Mouse (Mus musculus): ENCODE measurements around the gene Itgae. TPM values are rescaled to one million over a fixed set of nuclear protein-coding genes. Genes with fewer than 3 reads are reported as not detected.

The Itgae gene
- 0.37 and 0.42 TPM in 2 replicates for polyA plus RNA-seq (2015; fragmentation: Nextera tagmentation; extraction: Ambion mirVana)

DNA sequence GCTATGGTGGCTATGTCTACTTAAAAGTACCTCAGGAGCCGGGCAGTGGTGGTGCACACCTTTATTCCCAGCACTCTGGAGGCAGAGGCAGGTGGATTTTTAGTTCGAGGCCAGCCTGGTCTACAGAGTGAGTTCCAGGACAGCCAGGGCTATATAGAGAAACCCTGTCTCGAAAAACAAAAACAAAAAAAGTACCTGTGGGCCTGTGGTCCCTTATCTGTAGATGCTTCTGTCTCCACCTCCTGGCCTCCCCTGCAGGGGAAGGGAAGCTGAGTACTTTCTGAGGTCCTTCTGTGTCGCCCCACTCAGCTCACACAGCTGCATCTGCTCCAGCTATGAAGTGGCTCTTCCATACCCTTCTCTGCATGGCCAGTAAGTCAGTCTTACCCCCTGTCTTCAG is at the start of gene Itgae:
Gene Itgae (plus strand): TSS at position 301 of the 400 bp plus-strand sequence.
- 82% methylated on average over 4 of the region's 4 CpGs for WGBS
- Histone ChIP-seq H3K4me3 (replicated peaks) (no peak within 1 kb of the TSS), H3K27me3 (no peaks in the 10 kb centered on the region), H3K9me3 (replicated peaks) (no peaks in the 10 kb centered on the region), H3K36me3 (no peaks in the 10 kb centered on the region), H3K9ac (no peak within 1 kb of the TSS), H3K4me2 (no peak within 1 kb of the TSS), H3K4me1 (peaks cover 3% of the 10 kb centered on the region; the same call in 1 of the 2 replicates), H3K27ac (no peak within 1 kb of the TSS)
- no peak for ATAC-seq (replicated peaks; ENCODE audit: low FRiP score)

DNA sequence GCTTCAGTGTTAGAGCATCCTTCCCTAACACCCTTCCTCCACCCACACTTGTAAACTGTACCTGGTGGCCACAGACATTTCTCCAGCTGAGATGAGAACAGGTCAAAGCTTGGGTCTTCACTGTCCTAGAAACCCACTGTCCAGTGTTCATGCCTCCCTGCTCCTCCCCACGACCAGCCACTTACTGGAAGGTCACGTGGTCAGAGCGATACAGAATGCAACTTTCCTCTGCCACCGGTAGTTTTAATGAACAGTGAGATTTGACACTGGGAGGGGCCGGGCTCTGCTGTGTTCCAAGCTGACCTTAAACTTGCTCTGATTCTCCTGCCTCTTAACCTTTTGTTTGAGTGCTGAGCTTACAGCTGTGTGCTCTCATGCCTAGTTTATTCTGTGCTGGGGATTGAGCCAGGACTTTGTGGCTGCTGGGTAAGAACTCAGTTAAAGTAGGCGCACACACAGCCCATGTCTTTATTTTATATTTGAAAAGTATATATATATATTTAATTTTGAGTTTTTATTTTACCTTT is 46.1 kb upstream of the Itgae start:
- no peak overlapping the region for H3K4me2 ChIP-seq
- ATAC-seq (replicated peaks; ENCODE audit: low FRiP score) = no peak
- H3K4me1 ChIP-seq = peaks cover 22% of the 10 kb centered on the region
- no peak overlapping the region for H3K9ac ChIP-seq
- no peaks in the 10 kb centered on the region for H3K9me3 ChIP-seq (replicated peaks)
- H3K36me3 ChIP-seq = no peaks in the 10 kb centered on the region
- H3K4me3 ChIP-seq (replicated peaks) = no peak overlapping the region
- 26% methylated on average over 6 of the region's 6 CpGs for WGBS
- 0 out of 2 replicates have a peak overlapping the region, but pooled peaks have one; percentile 33 for H3K27ac ChIP-seq
- no peaks in the 10 kb centered on the region for H3K27me3 ChIP-seq

DNA sequence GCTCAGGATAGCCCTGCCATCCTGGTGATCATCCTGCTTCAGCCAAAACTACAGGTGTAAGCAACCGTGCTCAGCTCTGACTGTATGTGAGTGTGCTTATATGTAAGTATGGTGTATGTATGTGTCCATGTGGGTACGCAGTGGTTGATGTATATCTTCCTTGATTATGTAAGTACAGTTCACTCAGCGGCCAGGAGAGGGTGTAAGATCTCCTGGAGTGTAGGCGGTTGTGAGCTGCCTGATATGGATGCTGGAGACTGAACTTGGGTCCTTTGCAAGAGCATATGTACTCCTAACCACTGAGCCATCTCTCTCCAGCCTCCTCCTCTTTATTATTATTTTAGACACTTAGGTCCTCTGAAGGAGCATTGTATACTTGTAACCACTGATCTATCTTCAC is 45.6 kb upstream of the Itgae start:
- no peak overlapping the region for H3K4me2 ChIP-seq
- H3K27me3 ChIP-seq = no peaks in the 10 kb centered on the region
- ATAC-seq (replicated peaks; ENCODE audit: low FRiP score) = no peak
- no peak overlapping the region for H3K27ac ChIP-seq
- no peaks in the 10 kb centered on the region for H3K9me3 ChIP-seq (replicated peaks)
- H3K9ac ChIP-seq = no peak overlapping the region
- 77% methylated on average over 4 of the region's 4 CpGs for WGBS
- peaks cover under 1% of the 10 kb centered on the region; the same call in 1 of the 2 replicates for H3K36me3 ChIP-seq
- H3K4me3 ChIP-seq (replicated peaks) = no peak overlapping the region
- H3K4me1 ChIP-seq = peaks cover 26% of the 10 kb centered on the region

DNA sequence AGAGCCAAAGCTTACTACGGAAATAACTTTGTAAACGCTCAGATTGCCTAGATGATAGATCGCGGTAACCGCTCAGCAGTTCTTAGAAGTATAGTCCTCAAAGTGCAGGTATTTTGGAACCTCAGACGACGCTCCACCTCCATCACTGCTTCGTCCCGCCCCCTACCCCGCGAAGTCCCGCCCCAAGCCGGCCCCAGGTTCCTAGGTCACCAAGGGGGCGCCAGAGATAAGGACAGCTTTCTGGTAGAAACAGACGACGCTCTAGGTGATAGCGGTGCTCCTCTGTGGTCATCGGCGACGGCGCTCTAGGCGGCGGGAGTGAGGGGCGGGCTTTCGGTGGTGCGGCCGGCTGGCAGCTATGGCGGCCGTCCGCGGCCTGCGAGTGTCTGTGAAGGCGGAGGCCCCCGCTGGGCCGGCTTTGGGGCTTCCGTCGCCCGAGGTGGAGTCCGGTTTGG is 42.8 kb upstream of the Itgae start, which contains the start of gene Ncbp3:
Gene Ncbp3 (plus strand): TSS at position 242 of the 455 bp plus-strand sequence.
- ATAC-seq (replicated peaks; ENCODE audit: low FRiP score) = peak; percentile 96
- no peaks in the 10 kb centered on the region for H3K27me3 ChIP-seq
- under 1% methylated on average over 39 of the region's 39 CpGs for WGBS

DNA sequence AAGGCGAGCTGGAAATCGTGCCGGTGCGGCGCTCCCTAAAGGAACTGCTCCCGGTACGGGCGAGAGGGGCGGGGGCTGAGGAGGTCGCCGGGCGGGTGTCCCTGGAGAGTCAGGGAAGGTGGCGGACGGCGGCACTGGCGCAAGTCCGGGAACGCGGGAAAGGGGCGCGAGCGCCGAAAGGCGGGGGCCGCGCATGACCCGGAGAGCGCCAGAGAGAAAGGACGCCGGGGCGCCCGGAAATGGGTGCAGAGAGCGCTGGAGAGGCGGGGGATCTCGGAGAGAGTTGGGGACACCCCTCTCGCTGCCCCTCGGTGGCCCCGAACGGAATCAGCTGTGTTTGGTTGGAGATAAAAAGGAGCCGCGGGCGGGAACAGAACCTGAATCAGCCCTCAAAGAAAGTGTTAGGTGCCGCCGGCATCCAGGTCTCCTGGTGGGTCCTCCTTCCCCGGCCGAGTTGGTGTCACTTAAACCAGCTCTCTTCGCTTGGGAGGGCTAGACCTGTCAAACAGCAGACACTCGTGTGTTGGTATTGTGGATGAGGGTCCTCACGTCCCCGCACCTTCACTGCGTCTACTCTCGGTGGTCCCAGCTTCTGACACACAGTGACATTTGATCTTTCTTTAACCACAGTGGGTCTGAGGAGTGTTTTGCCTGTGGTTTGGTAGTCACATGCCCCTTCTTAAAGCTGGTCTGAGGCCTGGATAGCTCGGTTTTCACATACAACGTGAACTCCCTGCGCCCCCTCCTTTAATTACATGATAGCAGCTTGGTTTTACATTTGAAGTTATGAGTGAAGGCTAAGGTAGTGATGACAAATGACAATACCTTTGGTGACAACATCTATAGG is 42.1 kb upstream of the Itgae start:
- H3K9ac ChIP-seq = peak overlapping the region; percentile 89
- H3K4me1 ChIP-seq = peaks cover 26% of the 10 kb centered on the region
- H3K9me3 ChIP-seq (replicated peaks) = no peaks in the 10 kb centered on the region
- H3K27ac ChIP-seq = peak overlapping the region; percentile 94
- peak overlapping the region; percentile 78 for H3K4me3 ChIP-seq (replicated peaks)
- peaks cover 33% of the 10 kb centered on the region for H3K36me3 ChIP-seq
- peak; percentile 72 for ATAC-seq (replicated peaks; ENCODE audit: low FRiP score)
- H3K4me2 ChIP-seq = peak overlapping the region; percentile 74
- no peaks in the 10 kb centered on the region for H3K27me3 ChIP-seq
- 2% methylated on average over 53 of the region's 55 CpGs for WGBS

More for the DNA sequence above, 42.8 kb upstream of the Itgae start, which contains the start of gene Ncbp3:
- Histone ChIP-seq H3K36me3 (peaks cover 26% of the 10 kb centered on the region), H3K9ac (peak within 1 kb of the TSS; percentile 89), H3K9me3 (replicated peaks) (no peaks in the 10 kb centered on the region), H3K4me2 (peak within 1 kb of the TSS; percentile 74), H3K4me3 (replicated peaks) (peak within 1 kb of the TSS; percentile 78), H3K4me1 (peaks cover 26% of the 10 kb centered on the region), H3K27ac (peak within 1 kb of the TSS; percentile 94)

DNA sequence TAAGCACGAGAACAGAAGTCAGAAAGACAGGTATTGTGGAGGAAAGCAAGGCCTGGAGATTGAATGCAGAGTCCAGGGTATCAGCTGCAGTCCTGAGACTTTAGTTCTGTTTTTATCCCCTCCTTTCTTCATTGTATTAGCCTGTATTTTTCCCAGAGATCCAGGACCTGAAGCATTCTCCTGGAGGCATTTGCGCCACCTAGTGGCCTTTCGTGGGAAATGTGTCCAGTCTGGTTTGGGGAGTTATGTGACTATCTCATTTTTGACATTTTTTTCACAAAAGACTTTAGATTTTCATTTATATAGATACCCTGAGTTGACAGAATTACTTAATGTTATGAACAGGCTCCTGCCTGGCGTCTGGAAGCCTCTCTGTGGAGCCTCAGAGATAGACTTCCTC is 41.0 kb upstream of the Itgae start:
- peaks cover 19% of the 10 kb centered on the region for H3K4me1 ChIP-seq
- H3K9ac ChIP-seq = no peak overlapping the region
- H3K36me3 ChIP-seq = peaks cover 44% of the 10 kb centered on the region
- no peaks in the 10 kb centered on the region for H3K9me3 ChIP-seq (replicated peaks)
- peak overlapping the region; percentile 74 for H3K4me2 ChIP-seq
- ATAC-seq (replicated peaks; ENCODE audit: low FRiP score) = no peak
- H3K4me3 ChIP-seq (replicated peaks) = peak overlapping the region; percentile 78
- 8% methylated on average over 4 of the region's 4 CpGs for WGBS
- H3K27me3 ChIP-seq = no peaks in the 10 kb centered on the region
- no peak overlapping the region; the same call in 1 of the 2 replicates for H3K27ac ChIP-seq

DNA sequence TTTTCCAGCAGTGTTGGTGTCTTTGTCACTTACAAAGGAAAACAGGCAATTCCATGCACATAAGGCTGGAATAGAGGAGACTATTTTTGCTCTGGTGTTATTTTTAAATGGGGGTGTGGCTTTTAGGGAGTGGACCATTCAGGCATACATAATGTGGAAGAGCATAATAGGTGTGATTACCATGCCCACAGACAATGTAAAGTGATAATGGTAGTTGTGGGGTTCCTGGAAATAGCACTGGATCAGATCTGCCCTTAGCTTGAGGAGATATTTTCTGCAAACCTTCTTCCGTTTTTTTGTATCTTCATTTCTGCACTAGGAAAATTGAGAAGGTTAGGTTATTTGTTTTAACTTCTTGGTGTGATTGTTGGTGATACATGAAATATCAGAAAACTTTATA is 37.6 kb upstream of the Itgae start:
- H3K9me3 ChIP-seq (replicated peaks) = no peaks in the 10 kb centered on the region
- no peaks in the 10 kb centered on the region for H3K27me3 ChIP-seq
- no peak overlapping the region for H3K27ac ChIP-seq
- H3K9ac ChIP-seq = no peak overlapping the region
- ATAC-seq (replicated peaks; ENCODE audit: low FRiP score) = no peak
- H3K4me1 ChIP-seq = peaks cover 13% of the 10 kb centered on the region
- no peak overlapping the region for H3K4me2 ChIP-seq
- H3K4me3 ChIP-seq (replicated peaks) = no peak overlapping the region
- peaks cover 76% of the 10 kb centered on the region for H3K36me3 ChIP-seq
- WGBS = 88% methylated on average over 1 of the region's 1 CpGs

DNA sequence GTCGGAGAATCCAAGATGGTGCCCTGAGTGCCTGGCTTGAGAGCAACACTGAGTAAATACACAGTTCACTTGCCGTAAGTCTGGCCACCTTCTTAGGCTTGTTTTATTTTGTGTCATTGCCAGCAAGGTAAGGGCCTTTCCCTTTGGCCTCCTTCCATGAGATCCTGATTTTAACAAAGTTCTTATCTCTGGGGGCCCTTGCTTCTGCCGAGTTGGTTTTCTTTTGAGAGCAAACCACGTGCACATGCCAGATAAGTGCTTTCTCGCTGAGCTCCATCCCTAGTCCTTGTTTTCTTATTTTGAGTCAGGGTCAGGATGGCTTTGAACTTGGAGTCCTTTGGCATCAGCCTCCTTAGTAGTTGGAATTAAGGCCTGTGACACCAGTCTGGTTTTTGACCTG is 32.7 kb upstream of the Itgae start:
- H3K4me3 ChIP-seq (replicated peaks) = no peak overlapping the region
- H3K9ac ChIP-seq = no peak overlapping the region
- no peaks in the 10 kb centered on the region for H3K9me3 ChIP-seq (replicated peaks)
- H3K27me3 ChIP-seq = no peaks in the 10 kb centered on the region
- no peak overlapping the region for H3K4me2 ChIP-seq
- peaks cover 86% of the 10 kb centered on the region for H3K36me3 ChIP-seq
- no peak for ATAC-seq (replicated peaks; ENCODE audit: low FRiP score)
- 85% methylated on average over 5 of the region's 5 CpGs for WGBS
- H3K27ac ChIP-seq = no peak overlapping the region
- no peaks in the 10 kb centered on the region for H3K4me1 ChIP-seq

DNA sequence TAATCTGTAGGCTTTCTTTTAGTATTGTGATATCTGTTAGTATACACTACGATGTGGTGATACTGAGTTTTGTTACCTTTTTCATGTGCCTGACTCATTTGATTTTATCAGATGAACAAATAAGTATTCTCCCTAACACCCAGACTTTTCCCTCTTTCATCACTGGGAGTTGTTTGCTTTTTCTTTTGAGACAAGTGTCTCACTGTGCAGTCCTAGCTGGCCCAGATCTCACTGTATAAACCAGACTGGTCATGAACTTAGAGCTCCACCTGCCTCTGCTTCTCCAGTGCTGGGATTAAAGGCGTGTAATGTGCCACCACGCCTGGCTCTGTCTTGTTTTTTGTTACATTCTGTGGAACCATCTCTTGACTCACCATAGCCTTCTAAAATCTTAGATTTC is 30.8 kb upstream of the Itgae start:
- 96% methylated on average over 3 of the region's 3 CpGs for WGBS
- Histone ChIP-seq H3K27me3 (no peaks in the 10 kb centered on the region), H3K9ac (no peak overlapping the region), H3K4me2 (no peak overlapping the region), H3K9me3 (replicated peaks) (no peaks in the 10 kb centered on the region), H3K27ac (no peak overlapping the region), H3K4me3 (replicated peaks) (no peak overlapping the region), H3K4me1 (no peaks in the 10 kb centered on the region), H3K36me3 (peaks cover 74% of the 10 kb centered on the region)
- ATAC-seq (replicated peaks; ENCODE audit: low FRiP score) = no peak

DNA sequence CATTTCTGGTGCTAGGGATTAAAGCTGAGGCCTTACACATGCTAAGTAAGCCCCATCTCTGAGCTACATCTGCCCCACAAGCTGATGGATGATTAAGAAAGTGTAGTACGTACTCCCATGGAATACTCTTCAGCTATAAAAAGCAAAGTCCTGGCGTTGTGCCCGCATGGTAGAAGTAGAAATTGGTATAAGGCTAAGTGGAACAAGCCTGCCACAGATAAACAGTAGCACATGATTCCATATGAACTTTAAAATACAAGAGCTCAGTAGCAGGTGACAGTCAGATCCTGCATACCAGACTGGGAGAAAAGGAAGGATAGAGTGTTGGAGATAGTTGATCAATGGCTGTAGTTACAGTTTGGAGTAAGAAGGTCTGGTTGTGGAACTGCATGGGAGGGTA is 29.0 kb upstream of the Itgae start:
- Histone ChIP-seq H3K4me2 (no peak overlapping the region), H3K27ac (no peak overlapping the region), H3K9me3 (replicated peaks) (no peaks in the 10 kb centered on the region), H3K4me1 (no peaks in the 10 kb centered on the region), H3K36me3 (peaks cover 65% of the 10 kb centered on the region), H3K27me3 (no peaks in the 10 kb centered on the region), H3K9ac (no peak overlapping the region), H3K4me3 (replicated peaks) (no peak overlapping the region)
- 97% methylated on average over 3 of the region's 3 CpGs for WGBS
- no peak for ATAC-seq (replicated peaks; ENCODE audit: low FRiP score)

DNA sequence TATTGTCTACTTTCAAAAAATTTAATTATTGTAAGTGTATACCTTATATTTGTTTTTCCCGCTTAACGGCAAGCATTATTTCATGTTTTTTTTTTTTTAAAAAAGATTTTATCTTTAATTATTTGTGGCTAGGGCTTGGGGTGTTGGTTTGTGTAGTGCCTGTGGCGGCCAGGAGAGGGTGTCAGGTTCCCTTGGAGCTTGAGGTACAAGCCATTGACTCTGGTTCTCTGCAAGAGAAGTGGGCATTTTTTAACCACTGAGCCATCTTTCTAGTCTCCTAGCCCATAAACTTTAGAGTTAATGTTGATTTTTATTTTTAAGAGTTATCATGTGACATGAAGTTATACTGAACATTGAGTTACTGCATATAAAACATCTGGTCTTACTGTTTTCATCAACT is 18.5 kb upstream of the Itgae start:
- ATAC-seq (replicated peaks; ENCODE audit: low FRiP score) = no peak
- WGBS = 93% methylated on average over 3 of the region's 3 CpGs
- no peak overlapping the region for H3K4me2 ChIP-seq

DNA sequence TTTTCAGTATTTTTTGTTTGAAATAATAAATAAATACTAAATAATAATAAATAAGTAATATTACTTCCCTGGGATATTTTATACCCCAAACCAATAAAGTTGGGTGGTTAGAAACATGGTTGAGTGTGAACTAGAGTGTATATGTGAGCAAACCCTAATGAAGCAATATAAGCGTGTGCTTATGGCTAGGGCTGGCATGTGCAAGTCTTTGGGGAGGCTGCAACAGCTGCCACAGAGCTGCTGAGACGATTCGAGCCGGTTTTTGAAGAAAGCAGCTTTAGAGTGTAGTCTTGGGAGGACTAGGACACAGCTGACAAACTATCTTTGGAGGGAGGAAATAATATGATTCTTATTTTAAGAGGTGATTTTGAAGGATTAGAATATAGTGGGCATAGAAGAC is 14.1 kb upstream of the Itgae start:
- H3K4me2 ChIP-seq = no peak overlapping the region
- no peak overlapping the region for H3K9ac ChIP-seq
- H3K27me3 ChIP-seq = no peaks in the 10 kb centered on the region
- no peak for ATAC-seq (replicated peaks; ENCODE audit: low FRiP score)
- WGBS = 89% methylated on average over 4 of the region's 4 CpGs
- no peaks in the 10 kb centered on the region for H3K4me1 ChIP-seq
- H3K9me3 ChIP-seq (replicated peaks) = no peaks in the 10 kb centered on the region
- H3K4me3 ChIP-seq (replicated peaks) = no peak overlapping the region
- H3K36me3 ChIP-seq = peaks cover 89% of the 10 kb centered on the region
- H3K27ac ChIP-seq = no peak overlapping the region

More for the DNA sequence above, 18.5 kb upstream of the Itgae start:
- H3K4me3 ChIP-seq (replicated peaks) = no peak overlapping the region
- H3K4me1 ChIP-seq = no peaks in the 10 kb centered on the region
- H3K27ac ChIP-seq = no peak overlapping the region
- peaks cover 92% of the 10 kb centered on the region for H3K36me3 ChIP-seq
- H3K27me3 ChIP-seq = no peaks in the 10 kb centered on the region
- no peak overlapping the region for H3K9ac ChIP-seq
- H3K9me3 ChIP-seq (replicated peaks) = no peaks in the 10 kb centered on the region
